Mouse (Mus musculus): ENCODE measurements around the gene Atf7. TPM values are rescaled to one million over a fixed set of nuclear protein-coding genes. Genes with fewer than 3 reads are reported as not detected.
"Not testable (repeated sequence)": the region's sequence is repeated elsewhere in the genome, so short reads cannot be mapped to it uniquely, and the experiment has no call there.

Atf7 gene
- total and polyA plus RNA-seq, 2 experiments from 2014 or later: 13.5 to 15.0 TPM

- 76% methylated on average over 1 of the region's 1 CpGs for WGBS
- H3K36me3 ChIP-seq (ENCODE audit: insufficient read depth, low read length): no peaks in the 10 kb centered on the region
Measured at GRCm38 (mm10) chr15:102620765-102621164, 4.5 kb downstream of the Atf7 start.

GRCm38 (mm10) chr15:102619486-102619885 lies 5.8 kb downstream of the Atf7 start:
- Histone ChIP-seq H3K4me1 (ENCODE audit: insufficient read depth, low read length) (peaks cover 8% of the 10 kb centered on the region), H3K27ac (no peak overlapping the region), H3K27me3 (ENCODE audit: insufficient read depth, low read length) (no peaks in the 10 kb centered on the region), H3K9ac (replicated peaks; ENCODE audit: low read length) (no peak overlapping the region), H3K9me3 (ENCODE audit: low read length) (no peaks in the 10 kb centered on the region), H3K4me3 (ENCODE audit: low read length) (no peak overlapping the region), H3K36me3 (ENCODE audit: insufficient read depth, low read length) (no peaks in the 10 kb centered on the region), H3K4me2 (ENCODE audit: low read depth, low read length) (no peak overlapping the region)
- WGBS: 95% methylated on average over 5 of the region's 5 CpGs
- no peak for DNase-seq (ENCODE audit: low spot score)
- TF ChIP-seq CTCF (IDR thresholded peaks at IDR 0.05; ENCODE audit: low read depth): no peak
- ATAC-seq: no peak

More at GRCm38 (mm10) chr15:102620765-102621164, 4.5 kb downstream of the Atf7 start:
- Histone ChIP-seq H3K4me3 (ENCODE audit: low read length) (no peak overlapping the region), H3K27ac (no peak overlapping the region), H3K4me1 (ENCODE audit: insufficient read depth, low read length) (peaks cover 11% of the 10 kb centered on the region), H3K9me3 (ENCODE audit: low read length) (no peaks in the 10 kb centered on the region), H3K9ac (replicated peaks; ENCODE audit: low read length) (no peak overlapping the region), H3K4me2 (ENCODE audit: low read depth, low read length) (no peak overlapping the region), H3K27me3 (ENCODE audit: insufficient read depth, low read length) (no peaks in the 10 kb centered on the region)
- ATAC-seq (no peak), DNase-seq (ENCODE audit: low spot score) (no peak)
- no peak for TF ChIP-seq CTCF (IDR thresholded peaks at IDR 0.05; ENCODE audit: low read depth)

- Histone ChIP-seq H3K36me3 (ENCODE audit: insufficient read depth, low read length) (no peaks in the 10 kb centered on the region), H3K9ac (replicated peaks; ENCODE audit: low read length) (no peak overlapping the region), H3K27me3 (ENCODE audit: insufficient read depth, low read length) (no peaks in the 10 kb centered on the region), H3K27ac (no peak overlapping the region), H3K4me3 (ENCODE audit: low read length) (no peak overlapping the region), H3K4me2 (ENCODE audit: low read depth, low read length) (no peak overlapping the region), H3K4me1 (ENCODE audit: insufficient read depth, low read length) (no peaks in the 10 kb centered on the region), H3K9me3 (ENCODE audit: low read length) (no peaks in the 10 kb centered on the region)
- 97% methylated on average over 1 of the region's 1 CpGs for WGBS
- DNase-seq (ENCODE audit: low spot score): no peak
- no peak for TF ChIP-seq CTCF (IDR thresholded peaks at IDR 0.05; ENCODE audit: low read depth)
- no peak for ATAC-seq
Measured at GRCm38 (mm10) chr15:102617654-102618053, 7.6 kb downstream of the Atf7 start.

GRCm38 (mm10) chr15:102616174-102616573 lies 9.1 kb downstream of the Atf7 start:
- Histone ChIP-seq H3K4me1 (ENCODE audit: insufficient read depth, low read length) (no peaks in the 10 kb centered on the region), H3K4me3 (ENCODE audit: low read length) (no peak overlapping the region), H3K4me2 (ENCODE audit: low read depth, low read length) (no peak overlapping the region), H3K9me3 (ENCODE audit: low read length) (no peaks in the 10 kb centered on the region), H3K27ac (no peak overlapping the region), H3K36me3 (ENCODE audit: insufficient read depth, low read length) (no peaks in the 10 kb centered on the region), H3K9ac (replicated peaks; ENCODE audit: low read length) (no peak overlapping the region), H3K27me3 (ENCODE audit: insufficient read depth, low read length) (no peaks in the 10 kb centered on the region)
- no peak for DNase-seq (ENCODE audit: low spot score)
- ATAC-seq: no peak
- WGBS: 89% methylated on average over 2 of the region's 2 CpGs
- TF ChIP-seq CTCF (IDR thresholded peaks at IDR 0.05; ENCODE audit: low read depth): no peak

GRCm38 (mm10) chr15:102614224-102614623 lies 11.0 kb downstream of the Atf7 start:
- H3K4me1 ChIP-seq (ENCODE audit: insufficient read depth, low read length): no peaks in the 10 kb centered on the region
- no peaks in the 10 kb centered on the region for H3K36me3 ChIP-seq (ENCODE audit: insufficient read depth, low read length)
- H3K27ac ChIP-seq: no peak overlapping the region
- no peaks in the 10 kb centered on the region for H3K27me3 ChIP-seq (ENCODE audit: insufficient read depth, low read length)
- H3K9ac ChIP-seq (replicated peaks; ENCODE audit: low read length): no peak overlapping the region
- DNase-seq (ENCODE audit: low spot score) (no peak), ATAC-seq (no peak)
- H3K4me3 ChIP-seq (ENCODE audit: low read length): no peak overlapping the region
- no peak for TF ChIP-seq CTCF (IDR thresholded peaks at IDR 0.05; ENCODE audit: low read depth)
- no peak overlapping the region for H3K4me2 ChIP-seq (ENCODE audit: low read depth, low read length)
- H3K9me3 ChIP-seq (ENCODE audit: low read length): no peaks in the 10 kb centered on the region

GRCm38 (mm10) chr15:102612966-102613365 lies 12.3 kb downstream of the Atf7 start:
- Histone ChIP-seq H3K4me1 (ENCODE audit: insufficient read depth, low read length) (no peaks in the 10 kb centered on the region), H3K4me2 (ENCODE audit: low read depth, low read length) (no peak overlapping the region), H3K27me3 (ENCODE audit: insufficient read depth, low read length) (no peaks in the 10 kb centered on the region), H3K27ac (no peak overlapping the region), H3K9ac (replicated peaks; ENCODE audit: low read length) (no peak overlapping the region), H3K9me3 (ENCODE audit: low read length) (no peaks in the 10 kb centered on the region), H3K36me3 (ENCODE audit: insufficient read depth, low read length) (no peaks in the 10 kb centered on the region), H3K4me3 (ENCODE audit: low read length) (no peak overlapping the region)
- TF ChIP-seq CTCF (IDR thresholded peaks at IDR 0.05; ENCODE audit: low read depth): peak; percentile 28; the same call in 1 of the 2 replicates
- no peak for DNase-seq (ENCODE audit: low spot score)
- no peak for ATAC-seq

GRCm38 (mm10) chr15:102608586-102608985 lies 16.7 kb downstream of the Atf7 start:
- H3K27me3 ChIP-seq (ENCODE audit: insufficient read depth, low read length); H3K9me3 ChIP-seq (ENCODE audit: low read length); ATAC-seq; H3K4me2 ChIP-seq (ENCODE audit: low read depth, low read length); H3K4me1 ChIP-seq (ENCODE audit: insufficient read depth, low read length); H3K9ac ChIP-seq (replicated peaks; ENCODE audit: low read length); H3K4me3 ChIP-seq (ENCODE audit: low read length); H3K36me3 ChIP-seq (ENCODE audit: insufficient read depth, low read length); H3K27ac ChIP-seq; DNase-seq (ENCODE audit: low spot score): not testable (repeated sequence)
- 75% methylated on average over 1 of the region's 1 CpGs for WGBS
